In genomic region chr7:112400175-112400574, GRCm38 (mm10) we compare ENCODE assay signal across 9 mouse cellular contexts. TPM values are rescaled to one million over a fixed set of nuclear protein-coding genes. Genes with fewer than 3 reads are reported as not detected.
DNase-seq lines count a peak whose midpoint lies in the region; ATAC-seq lines count a peak whose summit lies in the region.
"Had no signal": no experiment of that assay in that cellular context is flagged by ENCODE, and none has a peak within 500 bp of the region (broad histone marks: within the 10 kb centered on the region; RNA-seq: fewer than 3 reads in every experiment).

No protein-coding gene starts in this region.

- no peak overlapping the region for H3K4me2 ChIP-seq in intestine, embryonic 14.5 days (ENCODE audit: low read length)
- no peak overlapping the region for H3K4me2 ChIP-seq in midbrain, embryonic 16.5 days (ENCODE audit: low read length)
- H3K4me2 ChIP-seq: stomach, embryonic 15.5 days had no signal

- 48% methylated on average over 6 of the region's 6 CpGs for WGBS in intestine, embryonic 14.5 days
- 48% methylated on average over 6 of the region's 6 CpGs for WGBS in midbrain, embryonic 16.5 days

- H3K27me3 ChIP-seq in intestine, embryonic 14.5 days (replicated peaks; ENCODE audit: control insufficient read depth, insufficient read depth, low read length) = no peaks in the 10 kb centered on the region
- no peaks in the 10 kb centered on the region for H3K27me3 ChIP-seq in midbrain, embryonic 16.5 days (ENCODE audit: control insufficient read depth, insufficient read depth, low read depth, low read length)
- H3K27me3 ChIP-seq: stomach, embryonic 15.5 days had no signal

- ATAC-seq in activated CD4-positive, CD25-positive, alpha-beta regulatory T cell, adult 4 months = peak; percentile 54
- no peak for ATAC-seq in intestine, embryonic 14.5 days (replicated peaks; ENCODE audit: low FRiP score, low TSS enrichment, low read depth)
- ATAC-seq in midbrain, embryonic 16.5 days = 0 out of 2 replicates have a peak, but pooled peaks have one; percentile 32

- H3K4me3 ChIP-seq in intestine, embryonic 14.5 days (ENCODE audit: low read depth, low read length) = no peak overlapping the region
- H3K4me3 ChIP-seq in midbrain, embryonic 16.5 days (ENCODE audit: low read depth, low read length) = no peak overlapping the region
- H3K4me3 ChIP-seq: stomach, embryonic 15.5 days had no signal

- H3K27ac ChIP-seq in intestine, embryonic 14.5 days (ENCODE audit: low read depth) = no peak overlapping the region
- no peak overlapping the region for H3K27ac ChIP-seq in midbrain, embryonic 16.5 days (ENCODE audit: low read length)
- H3K27ac ChIP-seq: stomach, embryonic 15.5 days had no signal

- no peaks in the 10 kb centered on the region for H3K9me3 ChIP-seq in intestine, embryonic 14.5 days (ENCODE audit: control insufficient read depth, low read length)
- H3K9me3 ChIP-seq in midbrain, embryonic 16.5 days (replicated peaks; ENCODE audit: control insufficient read depth, low read length, poor library complexity, severe bottlenecking) = no peaks in the 10 kb centered on the region
- H3K9me3 ChIP-seq: stomach, embryonic 15.5 days had no signal

- H3K9ac ChIP-seq in intestine, embryonic 14.5 days (ENCODE audit: low read length) = no peak overlapping the region
- H3K9ac ChIP-seq in midbrain, embryonic 16.5 days (ENCODE audit: low read depth, low read length) = no peak overlapping the region
- H3K9ac ChIP-seq: stomach, embryonic 15.5 days had no signal

- DNase-seq in A20 (ENCODE audit: low read depth, low spot score) = peak; percentile 60
- DNase-seq in cerebellum, postnatal 36 days = peak; percentile 79 to 81
- peak; percentile 77 for DNase-seq in gastrocnemius, adult 18-20 months (ENCODE audit: low spot score)
- peak; percentile 90 for DNase-seq in intestine, embryonic 14.5 days (ENCODE audit: low spot score)
- DNase-seq in left cerebral cortex, postnatal 4 days = peak; percentile 87
- peak; percentile 89 for DNase-seq in testis, postnatal 10 days (ENCODE audit: low spot score)

- H3K36me3 ChIP-seq in intestine, embryonic 14.5 days (ENCODE audit: control insufficient read depth, insufficient read depth, low read length) = no peaks in the 10 kb centered on the region
- H3K36me3 ChIP-seq in midbrain, embryonic 16.5 days (ENCODE audit: control insufficient read depth, insufficient read depth, low read length) = no peaks in the 10 kb centered on the region
- H3K36me3 ChIP-seq: stomach, embryonic 15.5 days had no signal

- peaks cover 3% of the 10 kb centered on the region; the same call in 1 of the 2 replicates for H3K4me1 ChIP-seq in intestine, embryonic 14.5 days (replicated peaks; ENCODE audit: control insufficient read depth, insufficient read depth, low read length)
- no peaks in the 10 kb centered on the region for H3K4me1 ChIP-seq in midbrain, embryonic 16.5 days (ENCODE audit: control insufficient read depth, insufficient read depth, low read length)
- H3K4me1 ChIP-seq: stomach, embryonic 15.5 days had no signal

- intact Hi-C loops in left cerebral cortex, postnatal 4 days (cut with DNase I) = loop anchor here (5.0 to 10.0 kb wide), 3 partner anchors 285 to 725 kb away; no protein-coding TSS in a partner anchor

RNA-seq across cellular contexts. Expression of gene Parva, which starts 27.1 kb away (rescaled TPM):
- polyA plus RNA-seq in activated CD4-positive, CD25-positive, alpha-beta regulatory T cell, adult 4 months (2017; shearing (Covaris generic)) = not detected
- 10 to 100 TPM; 10.1 to 13.3 TPM for total RNA-seq in gastrocnemius, adult 18-20 months (2021)
- 102 and 114 TPM in 2 replicates for polyA plus RNA-seq in intestine, embryonic 14.5 days (2014; fragmentation: Nextera tagmentation; extraction: Ambion mirVana)
- 10 to 100 TPM; 25.6 to 26.8 TPM for total RNA-seq in left cerebral cortex, postnatal 4 days (2021)
- 24.5 and 24.9 TPM in 2 replicates for polyA plus RNA-seq in midbrain, embryonic 16.5 days (2015; fragmentation: Nextera tagmentation; extraction: Ambion mirVana)

Comparison
In these comparisons a context has a peak if more than half of its experiments do, and no peak if none do; other contexts are left out.
1. RNA of gene Parva, which starts 27.1 kb away (polyA plus RNA-seq): 102 to 114 TPM in intestine, embryonic 14.5 days and 24.5 to 24.9 TPM in midbrain, embryonic 16.5 days; not detected in activated CD4-positive, CD25-positive, alpha-beta regulatory T cell, adult 4 months; every median in the first group is over 10 times any median in the second.
2. Peak in every context shown above with its lines, with median percentiles within 50 percentile points of each other: DNase-seq.